Mouse (Mus musculus) testis, adult 2 months (tissue): ENCODE measurements at regions not wholly inside any gene's neighbourhood (a gene's known extent, or its start where the extent isn't known, plus 50 kb on each side); places are given as distances from the start of the nearest gene placed in this dataset.

Experiments
- CTCF ChIP-seq: fragments of 200-500 bp; IDR thresholded peaks from 2 replicates; pipeline ENCODE4 v1.5.1; 2012; ENCODE audit warnings: low read depth, mild to moderate bottlenecking, inconsistent platforms, low read length, moderate library complexity; ENCODE audit not compliant: control insufficient read depth, insufficient read depth, insufficient replicate concordance
- POLR2A ChIP-seq: fragments of 200-500 bp; IDR thresholded peaks from 2 replicates; pipeline ENCODE4 v1.6.1; 2012; ENCODE audit warnings: low read depth, mild to moderate bottlenecking, inconsistent platforms, low read length, moderate library complexity; ENCODE audit not compliant: control insufficient read depth

DNA sequence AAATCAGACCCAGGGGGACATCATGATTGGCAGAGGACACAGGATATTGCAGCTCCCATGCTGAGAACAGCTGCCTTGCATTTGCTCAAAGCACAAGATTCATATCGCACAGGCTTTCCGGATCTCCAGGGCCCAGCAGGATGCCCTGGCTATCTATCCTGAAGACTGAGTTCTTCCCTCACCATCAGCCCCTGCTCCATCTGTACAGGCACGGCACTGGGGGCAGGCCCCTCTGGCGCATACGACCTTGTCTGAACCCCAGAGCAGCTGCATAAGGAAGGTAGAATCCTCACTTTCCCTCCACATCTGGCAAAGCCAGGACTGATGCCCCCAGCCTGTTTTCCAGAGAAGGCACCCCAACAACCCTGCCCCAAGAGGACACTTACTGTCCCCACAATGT lies 266.8 kb downstream of the Tns1 start:
- TF ChIP-seq CTCF (no peak), POLR2A (no peak)
